Mouse (Mus musculus): ENCODE data around the gene Pacrg. TPM values are rescaled to one million over a fixed set of nuclear protein-coding genes. Genes with fewer than 3 reads are reported as not detected.

The Pacrg gene
- polyA plus RNA-seq, 1 experiment from 2014 or later = 1.2 TPM

- no peaks in the 10 kb centered on the region for H3K27me3 ChIP-seq (ENCODE audit: control insufficient read depth, insufficient read depth, low read length)
- 0 out of 2 replicates have a peak, but pooled peaks have one; percentile 49 for ATAC-seq (ENCODE audit: insufficient number of reproducible peaks, insufficient read depth, low FRiP score, low read depth)
- no peaks in the 10 kb centered on the region for H3K9me3 ChIP-seq (ENCODE audit: control insufficient read depth, low read length)
- H3K4me1 ChIP-seq (ENCODE audit: control insufficient read depth in 2 of 2, insufficient read depth in 2 of 2, low read length in 2 of 2) = peaks cover 37 to 46% of the 10 kb centered on the region in 2 experiments
- peak overlapping the region; percentile 58 to 91 for H3K27ac ChIP-seq (replicated peaks in 1 of 2; ENCODE audit: control insufficient read depth in 1 of 2, insufficient read depth in 1 of 2, low read depth in 2 of 2, low read length in 2 of 2)
- 7% methylated on average over 4 of the region's 4 CpGs for WGBS
- no peak overlapping the region for H3K9ac ChIP-seq (ENCODE audit: low read length)
- H3K36me3 ChIP-seq (ENCODE audit: control insufficient read depth, insufficient read depth, low read length) = no peaks in the 10 kb centered on the region
- H3K4me2 ChIP-seq (ENCODE audit: low read length) = peak overlapping the region; percentile 28
- no peak overlapping the region for H3K4me3 ChIP-seq (ENCODE audit: control insufficient read depth in 1 of 2, insufficient read depth in 1 of 2, low read depth in 1 of 2, low read length in 2 of 2)
Measured at GRCm38 (mm10) chr17:10414383-10414782, 425.7 kb downstream of the Pacrg start.

- Histone ChIP-seq H3K27ac (replicated peaks in 1 of 2; ENCODE audit: control insufficient read depth in 1 of 2, insufficient read depth in 1 of 2, low read depth in 2 of 2, low read length in 2 of 2) (peak overlapping the region; percentile 87 to 91), H3K27me3 (ENCODE audit: control insufficient read depth, insufficient read depth, low read length) (no peaks in the 10 kb centered on the region), H3K36me3 (ENCODE audit: control insufficient read depth, insufficient read depth, low read length) (no peaks in the 10 kb centered on the region), H3K4me1 (ENCODE audit: control insufficient read depth in 2 of 2, insufficient read depth in 2 of 2, low read length in 2 of 2) (peaks cover 38 to 49% of the 10 kb centered on the region in 2 experiments), H3K4me2 (ENCODE audit: low read length) (peak overlapping the region; percentile 28), H3K9me3 (ENCODE audit: control insufficient read depth, low read length) (no peaks in the 10 kb centered on the region), H3K4me3 (ENCODE audit: control insufficient read depth in 1 of 2, insufficient read depth in 1 of 2, low read depth in 1 of 2, low read length in 2 of 2) (no peak overlapping the region; a peak in 1 of 4 replicates), H3K9ac (ENCODE audit: low read length) (peak overlapping the region; percentile 41; the same call in 1 of the 2 replicates)
- WGBS = 44% methylated on average over 9 of the region's 9 CpGs
- no peak for ATAC-seq (ENCODE audit: insufficient number of reproducible peaks, insufficient read depth, low FRiP score, low read depth)
Measured at GRCm38 (mm10) chr17:10413870-10414269, 426.2 kb downstream of the Pacrg start.

GRCm38 (mm10) chr17:10410597-10411476, 429.3 kb downstream of the Pacrg start:
- Histone ChIP-seq H3K9ac (ENCODE audit: low read length) (no peak overlapping the region), H3K27ac (replicated peaks in 1 of 2; ENCODE audit: control insufficient read depth in 1 of 2, insufficient read depth in 1 of 2, low read depth in 2 of 2, low read length in 2 of 2) (0 out of 4 replicates have a peak overlapping the region, but pooled peaks of 1 of the 2 experiments have one; percentile 11), H3K36me3 (ENCODE audit: control insufficient read depth, insufficient read depth, low read length) (no peaks in the 10 kb centered on the region), H3K4me1 (ENCODE audit: control insufficient read depth in 2 of 2, insufficient read depth in 2 of 2, low read length in 2 of 2) (peaks cover 42 to 49% of the 10 kb centered on the region in 2 experiments), H3K9me3 (ENCODE audit: control insufficient read depth, low read length) (no peaks in the 10 kb centered on the region), H3K4me2 (ENCODE audit: low read length) (no peak overlapping the region), H3K4me3 (ENCODE audit: control insufficient read depth in 1 of 2, insufficient read depth in 1 of 2, low read depth in 1 of 2, low read length in 2 of 2) (no peak overlapping the region), H3K27me3 (ENCODE audit: control insufficient read depth, insufficient read depth, low read length) (no peaks in the 10 kb centered on the region)
- 73% methylated on average over 8 of the region's 8 CpGs for WGBS
- no peak for ATAC-seq (ENCODE audit: insufficient number of reproducible peaks, insufficient read depth, low FRiP score, low read depth)

GRCm38 (mm10) chr17:10408681-10409081, 431.4 kb downstream of the Pacrg start:
- peak overlapping the region in 1 of 2 experiments; percentile 20; a peak in 2 of 4 replicates for H3K27ac ChIP-seq (replicated peaks in 1 of 2; ENCODE audit: control insufficient read depth in 1 of 2, insufficient read depth in 1 of 2, low read depth in 2 of 2, low read length in 2 of 2)
- H3K9ac ChIP-seq (ENCODE audit: low read length) = no peak overlapping the region
- H3K4me2 ChIP-seq (ENCODE audit: low read length) = no peak overlapping the region
- H3K4me3 ChIP-seq (ENCODE audit: control insufficient read depth in 1 of 2, insufficient read depth in 1 of 2, low read depth in 1 of 2, low read length in 2 of 2) = no peak overlapping the region
- no peak for ATAC-seq (ENCODE audit: insufficient number of reproducible peaks, insufficient read depth, low FRiP score, low read depth)
- H3K9me3 ChIP-seq (ENCODE audit: control insufficient read depth, low read length) = no peaks in the 10 kb centered on the region
- H3K36me3 ChIP-seq (ENCODE audit: control insufficient read depth, insufficient read depth, low read length) = no peaks in the 10 kb centered on the region
- peaks cover 27 to 31% of the 10 kb centered on the region in 2 experiments for H3K4me1 ChIP-seq (ENCODE audit: control insufficient read depth in 2 of 2, insufficient read depth in 2 of 2, low read length in 2 of 2)
- H3K27me3 ChIP-seq (ENCODE audit: control insufficient read depth, insufficient read depth, low read length) = no peaks in the 10 kb centered on the region
- 45% methylated on average over 4 of the region's 4 CpGs for WGBS

- Histone ChIP-seq H3K9ac (ENCODE audit: low read length) (peak overlapping the region; percentile 8; the same call in 1 of the 2 replicates), H3K4me1 (ENCODE audit: control insufficient read depth in 2 of 2, insufficient read depth in 2 of 2, low read length in 2 of 2) (peaks cover 22 to 24% of the 10 kb centered on the region in 2 experiments), H3K27me3 (ENCODE audit: control insufficient read depth, insufficient read depth, low read length) (no peaks in the 10 kb centered on the region), H3K36me3 (ENCODE audit: control insufficient read depth, insufficient read depth, low read length) (no peaks in the 10 kb centered on the region), H3K9me3 (ENCODE audit: control insufficient read depth, low read length) (no peaks in the 10 kb centered on the region), H3K4me3 (ENCODE audit: control insufficient read depth in 1 of 2, insufficient read depth in 1 of 2, low read depth in 1 of 2, low read length in 2 of 2) (no peak overlapping the region), H3K27ac (replicated peaks in 1 of 2; ENCODE audit: control insufficient read depth in 1 of 2, insufficient read depth in 1 of 2, low read depth in 2 of 2, low read length in 2 of 2) (0 out of 4 replicates have a peak overlapping the region, but pooled peaks of 1 of the 2 experiments have one; percentile 24), H3K4me2 (ENCODE audit: low read length) (no peak overlapping the region)
- ATAC-seq (ENCODE audit: insufficient number of reproducible peaks, insufficient read depth, low FRiP score, low read depth) = no peak
- 43% methylated on average over 7 of the region's 7 CpGs for WGBS
Measured at GRCm38 (mm10) chr17:10407031-10407722, 432.9 kb downstream of the Pacrg start.

GRCm38 (mm10) chr17:10406311-10406710, 433.8 kb downstream of the Pacrg start:
- 66% methylated on average over 7 of the region's 7 CpGs for WGBS
- no peak for ATAC-seq (ENCODE audit: insufficient number of reproducible peaks, insufficient read depth, low FRiP score, low read depth)
- no peaks in the 10 kb centered on the region for H3K9me3 ChIP-seq (ENCODE audit: control insufficient read depth, low read length)
- no peak overlapping the region for H3K4me3 ChIP-seq (ENCODE audit: control insufficient read depth in 1 of 2, insufficient read depth in 1 of 2, low read depth in 1 of 2, low read length in 2 of 2)
- H3K9ac ChIP-seq (ENCODE audit: low read length) = peak overlapping the region; percentile 8; the same call in 1 of the 2 replicates
- no peaks in the 10 kb centered on the region for H3K27me3 ChIP-seq (ENCODE audit: control insufficient read depth, insufficient read depth, low read length)
- peaks cover 26 to 30% of the 10 kb centered on the region in 2 experiments for H3K4me1 ChIP-seq (ENCODE audit: control insufficient read depth in 2 of 2, insufficient read depth in 2 of 2, low read length in 2 of 2)
- no peak overlapping the region for H3K4me2 ChIP-seq (ENCODE audit: low read length)
- no peaks in the 10 kb centered on the region for H3K36me3 ChIP-seq (ENCODE audit: control insufficient read depth, insufficient read depth, low read length)
- H3K27ac ChIP-seq (replicated peaks in 1 of 2; ENCODE audit: control insufficient read depth in 1 of 2, insufficient read depth in 1 of 2, low read depth in 2 of 2, low read length in 2 of 2) = peak overlapping the region in 1 of 2 experiments; percentile 9; a peak in 1 of 4 replicates

GRCm38 (mm10) chr17:10405906-10406305, 434.2 kb downstream of the Pacrg start:
- Histone ChIP-seq H3K4me2 (ENCODE audit: low read length) (no peak overlapping the region), H3K36me3 (ENCODE audit: control insufficient read depth, insufficient read depth, low read length) (no peaks in the 10 kb centered on the region), H3K27me3 (ENCODE audit: control insufficient read depth, insufficient read depth, low read length) (no peaks in the 10 kb centered on the region), H3K9ac (ENCODE audit: low read length) (no peak overlapping the region), H3K9me3 (ENCODE audit: control insufficient read depth, low read length) (no peaks in the 10 kb centered on the region), H3K4me3 (ENCODE audit: control insufficient read depth in 1 of 2, insufficient read depth in 1 of 2, low read depth in 1 of 2, low read length in 2 of 2) (no peak overlapping the region), H3K4me1 (ENCODE audit: control insufficient read depth in 2 of 2, insufficient read depth in 2 of 2, low read length in 2 of 2) (peaks cover 30% of the 10 kb centered on the region in 2 experiments), H3K27ac (replicated peaks in 1 of 2; ENCODE audit: control insufficient read depth in 1 of 2, insufficient read depth in 1 of 2, low read depth in 2 of 2, low read length in 2 of 2) (peak overlapping the region in 1 of 2 experiments; percentile 9; a peak in 1 of 4 replicates)
- no peak for ATAC-seq (ENCODE audit: insufficient number of reproducible peaks, insufficient read depth, low FRiP score, low read depth)
- WGBS = 77% methylated on average over 7 of the region's 7 CpGs

All from heart, embryonic 14.5 days (tissue).